Mouse (Mus musculus) heart, embryonic 15.5 days (tissue): ENCODE data around the gene Bzw1. TPM values are rescaled to one million over a fixed set of nuclear protein-coding genes. Genes with fewer than 3 reads are reported as not detected.

Experiments used
- ATAC-seq: fragments of 200-750 bp; cut with Nextera tagmentation; replicated peaks from 2 replicates; pipeline ENCODE4 v1.8.0; 2017; ENCODE audit warnings: low read depth, moderate TSS enrichment; ENCODE audit not compliant: insufficient number of reproducible peaks, insufficient read depth, low FRiP score
- H3K27ac ChIP-seq: fragments of 300-500 bp; sonication (generic); 2 replicates; pipeline ENCODE4 v1.5.1; 2015; ENCODE audit warnings: mild to moderate bottlenecking, inconsistent platforms
- H3K27me3 ChIP-seq: fragments of 300-500 bp; sonication (generic); 2 replicates; pipeline ENCODE4 v1.6.1; 2015; ENCODE audit warnings: inconsistent platforms
- H3K36me3 ChIP-seq: fragments of 300-500 bp; sonication (generic); 2 replicates; pipeline ENCODE4 v1.6.1; 2015; ENCODE audit warnings: mild to moderate bottlenecking, inconsistent platforms
- H3K4me1 ChIP-seq: fragments of 300-500 bp; sonication (generic); replicated peaks from 2 replicates; pipeline ENCODE4 v1.6.1; 2015; ENCODE audit warnings: inconsistent platforms
- H3K4me2 ChIP-seq: fragments of 300-500 bp; sonication (generic); 2 replicates; pipeline ENCODE4 v1.6.1; 2015; ENCODE audit warnings: inconsistent platforms, mild to moderate bottlenecking, moderate library complexity
- H3K4me3 ChIP-seq: fragments of 300-500 bp; sonication (generic); 2 replicates; pipeline ENCODE4 v1.5.1; 2015; ENCODE audit warnings: mild to moderate bottlenecking, inconsistent platforms
- H3K9ac ChIP-seq: fragments of 300-500 bp; sonication (generic); 2 replicates; pipeline ENCODE4 v1.6.1; 2015; ENCODE audit warnings: mild to moderate bottlenecking, inconsistent platforms
- H3K9me3 ChIP-seq: fragments of 300-500 bp; sonication (generic); replicated peaks from 2 replicates; pipeline ENCODE4 v1.6.1; 2016; ENCODE audit warnings: inconsistent platforms
- WGBS: fragments of 180-500 bp; shearing (Covaris S2); methylation state at CpG from one replicate; pipeline ENCODE4 v1.1.7; 2015; ENCODE audit warnings: mixed read lengths; 5-methylcytosine and 5-hydroxymethylcytosine counted together
- polyA plus RNA-seq: library from polyadenylated mRNA; unstranded; fragments of >200 nt; fragmentation: Nextera tagmentation; extraction: Ambion mirVana; gene quantifications from 2 replicates; pipeline ENCODE4 v1.2.1, GENCODE M21; 2015

Bzw1 gene
- polyA plus RNA-seq, 1 experiment from 2014 or later: 178 TPM

- H3K27me3 ChIP-seq: no peaks in the 10 kb centered on the region
- H3K36me3 ChIP-seq: peaks cover 25% of the 10 kb centered on the region
- peak within 1 kb of the TSS; percentile 100 for H3K9ac ChIP-seq
- H3K4me1 ChIP-seq: peaks cover 22% of the 10 kb centered on the region
- H3K9me3 ChIP-seq: no peaks in the 10 kb centered on the region
- H3K27ac ChIP-seq: peak within 1 kb of the TSS; percentile 100
- peak; percentile 92 for ATAC-seq
- under 1% methylated on average over 79 of the region's 79 CpGs for WGBS
- H3K4me3 ChIP-seq: peak within 1 kb of the TSS; percentile 99
- peak within 1 kb of the TSS; percentile 71 for H3K4me2 ChIP-seq
Measured at GRCm38 (mm10) chr1:58423371-58424248, 30.9 kb downstream of the Bzw1 start, which contains the start of gene Clk1. Gene Clk1, minus strand, starts transcription at chr1:58424066.

- H3K27me3 ChIP-seq: no peaks in the 10 kb centered on the region
- ATAC-seq: no peak
- peaks cover 16% of the 10 kb centered on the region for H3K36me3 ChIP-seq
- H3K27ac ChIP-seq: no peak overlapping the region
- H3K4me1 ChIP-seq: peaks cover 22% of the 10 kb centered on the region
- WGBS: 85% methylated on average over 3 of the region's 3 CpGs
- H3K4me2 ChIP-seq: 0 out of 2 replicates have a peak overlapping the region, but pooled peaks have one; percentile 46
- H3K4me3 ChIP-seq: peak overlapping the region; percentile 99; the same call in 1 of the 2 replicates
- H3K9ac ChIP-seq: no peak overlapping the region
- H3K9me3 ChIP-seq: no peaks in the 10 kb centered on the region
Measured at GRCm38 (mm10) chr1:58424551-58424950, 31.9 kb downstream of the Bzw1 start.

GRCm38 (mm10) chr1:58444691-58445090, 52.0 kb downstream of the Bzw1 start:
- Histone ChIP-seq H3K4me2 (peak overlapping the region; percentile 85), H3K27ac (peak overlapping the region; percentile 89), H3K4me1 (peaks cover 19% of the 10 kb centered on the region), H3K4me3 (peak overlapping the region; percentile 65), H3K9me3 (no peaks in the 10 kb centered on the region), H3K9ac (peak overlapping the region; percentile 70), H3K27me3 (no peaks in the 10 kb centered on the region), H3K36me3 (peaks cover 22% of the 10 kb centered on the region)
- no peak for ATAC-seq
- WGBS: 11% methylated on average over 10 of the region's 10 CpGs

- H3K4me2 ChIP-seq: peak within 1 kb of the TSS; percentile 85
- peaks cover 19% of the 10 kb centered on the region for H3K4me1 ChIP-seq
- ATAC-seq: peak; percentile 93
- no peaks in the 10 kb centered on the region for H3K9me3 ChIP-seq
- H3K9ac ChIP-seq: peak within 1 kb of the TSS; percentile 70
- H3K27ac ChIP-seq: peak within 1 kb of the TSS; percentile 89
- H3K4me3 ChIP-seq: peak within 1 kb of the TSS; percentile 65
- H3K36me3 ChIP-seq: peaks cover 20% of the 10 kb centered on the region
- H3K27me3 ChIP-seq: no peaks in the 10 kb centered on the region
- 0% methylated on average over 33 of the region's 33 CpGs for WGBS
Measured at GRCm38 (mm10) chr1:58445143-58445722, 52.5 kb downstream of the Bzw1 start, which contains the start of the genes Nif3l1 and Ppil3. Gene Nif3l1, plus strand, starts transcription at chr1:58445151. Gene Ppil3, minus strand, starts transcription at chr1:58445486.

GRCm38 (mm10) chr1:58445861-58446260, 53.2 kb downstream of the Bzw1 start:
- no peak for ATAC-seq
- 11% methylated on average over 11 of the region's 11 CpGs for WGBS
- Histone ChIP-seq H3K27me3 (no peaks in the 10 kb centered on the region), H3K9ac (peak overlapping the region; percentile 70), H3K36me3 (peaks cover 21% of the 10 kb centered on the region), H3K9me3 (no peaks in the 10 kb centered on the region), H3K4me2 (peak overlapping the region; percentile 85), H3K27ac (peak overlapping the region; percentile 89), H3K4me1 (peaks cover 19% of the 10 kb centered on the region), H3K4me3 (peak overlapping the region; percentile 65)

GRCm38 (mm10) chr1:58447766-58448165, 55.1 kb downstream of the Bzw1 start:
- no peak overlapping the region for H3K4me2 ChIP-seq
- no peaks in the 10 kb centered on the region for H3K27me3 ChIP-seq
- WGBS: 91% methylated on average over 7 of the region's 7 CpGs
- H3K4me1 ChIP-seq: peaks cover 19% of the 10 kb centered on the region
- no peak overlapping the region for H3K27ac ChIP-seq
- H3K4me3 ChIP-seq: no peak overlapping the region
- peaks cover 17% of the 10 kb centered on the region for H3K36me3 ChIP-seq
- H3K9ac ChIP-seq: no peak overlapping the region
- no peaks in the 10 kb centered on the region for H3K9me3 ChIP-seq
- ATAC-seq: no peak

- no peak for ATAC-seq
- Histone ChIP-seq H3K4me2 (no peak overlapping the region), H3K27ac (no peak overlapping the region), H3K27me3 (no peaks in the 10 kb centered on the region), H3K9me3 (no peaks in the 10 kb centered on the region), H3K4me1 (peaks cover 19% of the 10 kb centered on the region), H3K36me3 (peaks cover 23% of the 10 kb centered on the region), H3K9ac (no peak overlapping the region), H3K4me3 (no peak overlapping the region)
- WGBS: 82% methylated on average over 7 of the region's 7 CpGs
Measured at GRCm38 (mm10) chr1:58448396-58448795, 55.7 kb downstream of the Bzw1 start.

- no peak for ATAC-seq
- Histone ChIP-seq H3K27ac (no peak overlapping the region), H3K4me2 (no peak overlapping the region), H3K9ac (no peak overlapping the region), H3K36me3 (peaks cover 70% of the 10 kb centered on the region), H3K4me1 (0 out of 2 replicates have a peak, but pooled peaks cover 3% of the 10 kb centered on the region), H3K4me3 (no peak overlapping the region), H3K27me3 (no peaks in the 10 kb centered on the region), H3K9me3 (no peaks in the 10 kb centered on the region)
- WGBS: 85% methylated on average over 6 of the region's 6 CpGs
Measured at GRCm38 (mm10) chr1:58454316-58454715, 61.6 kb downstream of the Bzw1 start.

Other genes with a start within 250 kb of the Bzw1 start
- 0.08 and 0.18 TPM in 2 replicates for gene Aox4, start 182.5 kb upstream of the Bzw1 start, polyA plus RNA-seq
- not detected in 2 replicates for gene Aox2, start 114.6 kb upstream of the Bzw1 start, polyA plus RNA-seq
- gene Clk1, start 31.2 kb downstream of the Bzw1 start, polyA plus RNA-seq: 125 and 126 TPM in 2 replicates
- 21.2 and 25.0 TPM in 2 replicates for gene Nif3l1, start 52.3 kb downstream of the Bzw1 start, polyA plus RNA-seq
- gene Ppil3, start 52.6 kb downstream of the Bzw1 start, polyA plus RNA-seq: 28.7 and 34.7 TPM in 2 replicates
- 14.3 and 16.6 TPM in 2 replicates for gene Orc2, start 112.2 kb downstream of the Bzw1 start, polyA plus RNA-seq
- 3.9 and 4.6 TPM in 2 replicates for gene Fam126b, start 193.4 kb downstream of the Bzw1 start, polyA plus RNA-seq
- gene Ndufb3, start 193.5 kb downstream of the Bzw1 start, polyA plus RNA-seq: 181 and 255 TPM in 2 replicates